Mouse (Mus musculus) lung, postnatal 0 days (tissue): ENCODE data around the gene Mrpl16.

Source experiments
- CTCF ChIP-seq: IDR thresholded peaks from 2 replicates; pipeline ENCODE4 v1.5.1; 2016; ENCODE audit warnings: antibody characterized with exemption, mild to moderate bottlenecking
- EP300 ChIP-seq: IDR thresholded peaks from 2 replicates; pipeline ENCODE4 v1.6.1; 2016; ENCODE audit warnings: antibody characterized with exemption, mild to moderate bottlenecking, control low read depth

- TF ChIP-seq CTCF (no peak), EP300 (no peak)
These were observed 53.3 kb downstream of the Mrpl16 start for GRCm38 (mm10) chr19:11823346-11824065.
